Mouse (Mus musculus): ENCODE data around the gene Mast1.

GRCm38 (mm10) chr8:84873016-84873415 lies 64.1 kb downstream of the Mast1 start:
- TF ChIP-seq CTCF (IDR thresholded peaks at IDR 0.05; ENCODE audit: control insufficient read depth, insufficient read depth, insufficient read length) (no peak), FOSL1 (IDR thresholded peaks at IDR 0.05; ENCODE audit: insufficient read depth, low read length, poor library complexity, severe bottlenecking) (no peak), MYOG (IDR thresholded peaks at IDR 0.05; ENCODE audit: control insufficient read depth, extremely low read depth, insufficient read length) (no peak)

Measured in C2C12 (cell line).